Mouse (Mus musculus) thymus, postnatal 0 days (tissue): ENCODE results near the gene Inpp5b. TPM values are rescaled to one million over a fixed set of nuclear protein-coding genes. Genes with fewer than 3 reads are reported as not detected.
A peak's percentile ranks its signal among the peaks of the same experiment; 100 is the strongest.
"Not testable (repeated sequence)": the region's sequence is repeated elsewhere in the genome, so short reads cannot be mapped to it uniquely, and the experiment has no call there.

Experiments
- DNase-seq: peaks from one replicate; pipeline ENCODE4 v3.0.0-alpha.2; 2015; ENCODE audit warnings: low spot score
- polyA plus RNA-seq: library from polyadenylated mRNA; unstranded; fragments of >200 nt; fragmentation: Nextera tagmentation; extraction: Ambion mirVana; gene quantifications from 2 replicates; pipeline ENCODE4 v1.2.1, GENCODE M21; 2015

Gene Inpp5b
- polyA plus RNA-seq, 1 experiment from 2014 or later: 46.8 TPM

GRCm38 (mm10) chr4:124708518-124709477 lies 32.9 kb upstream of the Inpp5b start:
- DNase-seq: peak; percentile 82

DNA sequence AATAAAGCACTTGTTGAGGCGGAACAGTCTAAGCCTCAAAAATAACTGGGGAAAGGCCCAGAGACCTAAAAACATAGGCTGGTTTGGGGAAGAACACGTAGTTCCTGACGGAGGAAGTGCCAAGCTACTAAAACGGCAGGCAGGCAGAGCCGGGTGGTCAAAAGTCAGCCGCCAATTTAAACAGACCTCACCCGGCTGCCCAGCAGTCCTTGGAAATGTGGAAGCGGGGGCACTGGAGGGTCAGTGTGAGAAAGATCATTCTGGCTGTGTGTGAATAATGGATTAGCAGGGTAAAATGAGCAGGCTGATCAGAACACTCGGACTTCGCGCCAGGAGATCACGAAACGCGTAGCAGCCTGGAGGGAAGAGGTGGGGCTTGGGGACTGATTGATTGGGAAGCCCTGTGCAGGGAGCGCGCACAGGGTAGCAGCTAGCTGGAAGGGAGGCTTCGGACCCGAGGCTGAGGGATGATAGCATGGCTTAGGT lies 31.6 kb upstream of the Inpp5b start:
- no peak for DNase-seq

DNA sequence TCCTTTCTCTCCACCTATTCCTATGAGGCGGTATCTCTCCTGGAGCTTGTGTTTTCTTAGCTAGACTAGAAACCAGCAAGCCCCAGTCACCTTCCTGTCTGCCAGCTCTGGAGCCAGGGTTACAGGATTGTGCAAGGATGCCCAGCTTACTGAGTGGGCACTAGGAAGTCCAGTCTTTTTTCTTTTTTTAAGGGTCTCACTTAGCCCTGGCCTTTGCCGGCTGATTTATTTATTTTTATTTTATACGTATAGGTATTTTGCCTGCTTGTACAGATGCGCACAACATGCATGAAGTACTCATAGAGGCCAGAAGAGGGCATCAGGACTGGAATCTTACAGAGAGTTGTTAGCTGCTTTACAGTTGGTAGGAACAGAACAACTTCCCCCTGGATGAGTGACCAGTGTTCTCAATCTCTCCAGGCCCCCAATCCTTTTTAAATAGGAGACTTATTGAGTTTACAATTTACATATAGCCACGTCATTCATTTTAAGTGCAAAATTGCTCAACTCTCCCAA lies 30.8 kb upstream of the Inpp5b start:
- peak; percentile 63 for DNase-seq

DNA sequence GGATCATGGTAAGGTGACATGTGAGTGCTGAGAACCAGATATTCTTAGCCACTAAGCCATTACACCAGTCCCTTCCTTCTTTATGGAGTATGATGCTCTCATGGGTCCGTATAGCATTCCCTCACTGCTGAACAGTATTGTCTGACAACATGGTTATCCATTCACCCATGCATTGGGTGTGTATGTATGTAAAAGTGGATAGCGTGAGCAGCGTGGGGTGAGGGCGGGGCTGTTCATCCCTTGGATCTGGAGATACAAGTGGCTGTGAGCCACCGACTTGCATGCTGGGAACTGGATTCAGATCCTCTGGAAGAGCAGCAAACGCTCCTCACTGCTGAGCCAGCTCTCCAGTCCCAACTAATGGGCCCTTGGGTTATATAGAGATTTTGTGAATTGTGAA lies 29.0 kb upstream of the Inpp5b start:
- DNase-seq: no peak

- DNase-seq: not testable (repeated sequence)
These were observed 27.8 kb upstream of the Inpp5b start for GRCm38 (mm10) chr4:124713850-124714249.

DNA sequence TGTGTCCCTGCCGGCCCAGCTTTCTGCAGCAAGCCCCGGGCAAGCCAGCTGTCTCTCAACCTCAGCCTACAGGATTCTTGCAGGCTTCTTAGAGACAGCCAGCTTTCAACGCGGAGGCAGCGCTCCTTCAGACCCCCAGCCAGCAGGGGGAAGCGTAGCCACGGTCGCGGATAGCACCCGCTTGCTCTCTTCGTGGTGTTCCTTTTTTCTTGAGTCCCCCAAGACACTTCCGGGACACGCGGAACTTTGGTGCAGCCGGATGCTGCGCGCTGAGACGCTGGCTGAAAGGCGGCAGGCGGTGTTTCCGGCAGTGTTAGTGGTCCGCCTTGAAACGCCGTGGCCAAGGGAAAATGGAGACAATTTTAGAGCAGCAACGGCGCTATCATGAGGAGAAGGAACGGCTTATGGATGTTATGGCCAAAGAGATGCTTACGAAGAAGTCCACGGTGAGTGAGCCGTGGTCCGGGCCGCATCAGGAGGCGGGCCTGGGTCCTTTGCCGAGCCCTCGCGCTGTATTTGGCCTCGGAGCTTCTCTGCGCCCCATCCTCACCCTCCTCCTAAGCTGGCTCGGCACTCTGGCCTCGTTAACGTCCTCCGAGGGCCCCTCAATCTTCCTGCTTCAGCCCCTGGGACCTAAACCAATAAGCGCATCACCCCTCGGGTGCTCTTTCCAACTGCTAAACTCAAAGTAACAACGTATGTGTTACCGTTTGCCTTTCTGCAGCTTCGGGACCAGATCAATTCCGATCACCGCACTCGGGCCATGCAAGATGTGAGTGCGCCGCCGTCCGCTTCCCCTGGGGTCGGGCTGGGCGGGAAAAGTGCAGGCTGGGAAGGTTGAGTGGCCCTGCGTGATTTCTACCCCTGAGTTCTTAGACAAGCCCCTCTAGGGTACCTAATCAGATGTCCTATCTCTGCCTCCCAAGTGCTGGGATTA lies 26.8 kb upstream of the Inpp5b start, which contains the start of gene Sf3a3:
Sf3a3 (plus strand) TSS at position 232 of the 937 bp plus-strand sequence.
- peak; percentile 98 for DNase-seq

- DNase-seq: no peak
These were observed 22.5 kb upstream of the Inpp5b start for GRCm38 (mm10) chr4:124719101-124719500.

GRCm38 (mm10) chr4:124726121-124726520 lies 15.5 kb upstream of the Inpp5b start:
- DNase-seq: no peak

DNA sequence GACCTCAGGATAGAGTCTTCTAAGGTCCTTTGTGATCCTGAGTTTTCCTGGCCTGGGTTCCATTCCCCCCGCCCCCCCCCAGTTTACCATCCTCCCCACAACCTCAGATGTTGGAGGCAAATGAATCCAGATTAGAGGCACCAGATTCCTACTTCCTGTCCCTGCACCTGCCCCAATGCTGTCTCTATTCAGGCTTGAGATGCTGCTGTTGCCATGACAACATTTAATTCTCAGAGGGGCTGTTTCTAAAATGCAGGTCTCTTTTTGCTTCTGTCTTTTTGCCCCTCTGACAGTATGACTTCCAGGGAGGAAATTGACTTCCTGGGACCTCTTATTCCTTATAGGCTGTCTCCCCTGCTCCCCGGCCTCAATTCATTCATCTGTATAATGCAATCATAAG lies 4.7 kb upstream of the Inpp5b start:
- no peak for DNase-seq

- DNase-seq: no peak
These were observed 4.2 kb upstream of the Inpp5b start for GRCm38 (mm10) chr4:124737486-124737885.

DNA sequence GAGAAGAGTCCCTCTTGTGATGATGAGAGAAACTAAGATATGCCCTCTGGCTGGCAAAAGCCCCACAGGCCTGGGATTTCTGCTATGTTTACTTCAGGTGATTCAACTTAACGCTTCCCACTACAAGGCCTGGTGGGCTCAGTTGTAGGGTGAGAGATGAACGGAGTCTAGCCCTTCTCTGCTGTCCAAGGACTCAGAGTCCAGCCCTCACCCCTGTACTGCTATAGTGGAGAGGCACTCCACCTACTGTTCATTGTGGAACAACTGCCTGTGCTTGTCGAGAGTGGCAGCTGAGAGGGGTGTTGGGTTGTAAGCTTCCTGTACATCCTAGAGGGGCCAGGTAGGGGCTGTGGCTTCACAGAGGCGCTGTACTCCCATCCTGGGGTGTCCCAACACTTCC lies 3.6 kb upstream of the Inpp5b start:
- peak; percentile 7 for DNase-seq

DNA sequence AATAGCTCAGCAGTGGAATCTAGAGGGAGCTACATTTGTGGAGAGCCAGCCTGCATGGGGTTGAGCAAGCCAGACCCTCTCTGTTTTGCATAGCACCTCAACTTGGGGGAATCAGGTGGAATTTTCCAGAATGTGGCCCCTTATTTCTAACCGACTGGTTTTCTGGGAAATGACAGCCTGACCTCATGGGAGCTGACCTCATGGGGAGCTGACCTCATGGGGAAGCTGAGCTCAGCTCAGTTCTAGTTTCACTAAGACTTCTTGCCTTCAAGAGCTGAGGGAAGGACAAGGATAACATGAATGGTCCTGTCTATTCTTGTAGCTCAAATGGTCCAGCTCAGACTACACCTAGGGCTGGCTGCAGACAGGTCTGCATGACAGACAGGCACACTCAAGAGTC lies 2.9 kb upstream of the Inpp5b start:
- no peak for DNase-seq

- no peak for DNase-seq
These were observed 1.2 kb downstream of the Inpp5b start for GRCm38 (mm10) chr4:124742839-124743238.

DNA sequence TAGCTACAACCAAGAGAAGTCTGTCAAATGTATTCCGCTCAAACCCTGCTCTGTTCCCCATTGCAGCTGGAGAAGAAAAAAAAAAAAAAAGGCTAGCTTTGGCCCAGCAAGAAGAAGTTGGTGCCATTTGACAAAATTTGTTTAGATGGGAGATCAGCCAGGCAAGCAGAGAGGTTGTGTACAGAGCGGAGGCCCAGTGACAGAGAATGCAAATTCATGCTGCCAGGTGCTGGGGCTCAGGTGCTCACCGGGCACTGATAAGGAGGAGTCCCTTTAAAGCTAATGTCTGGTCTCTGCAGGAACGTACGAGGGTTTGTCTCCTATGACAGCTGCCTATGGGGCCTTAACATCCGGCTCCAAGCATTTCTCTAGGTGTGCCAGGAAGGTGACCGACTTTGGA lies 4.9 kb downstream of the Inpp5b start:
- DNase-seq: no peak

GRCm38 (mm10) chr4:124747851-124748250 lies 6.2 kb downstream of the Inpp5b start:
- no peak for DNase-seq

DNA sequence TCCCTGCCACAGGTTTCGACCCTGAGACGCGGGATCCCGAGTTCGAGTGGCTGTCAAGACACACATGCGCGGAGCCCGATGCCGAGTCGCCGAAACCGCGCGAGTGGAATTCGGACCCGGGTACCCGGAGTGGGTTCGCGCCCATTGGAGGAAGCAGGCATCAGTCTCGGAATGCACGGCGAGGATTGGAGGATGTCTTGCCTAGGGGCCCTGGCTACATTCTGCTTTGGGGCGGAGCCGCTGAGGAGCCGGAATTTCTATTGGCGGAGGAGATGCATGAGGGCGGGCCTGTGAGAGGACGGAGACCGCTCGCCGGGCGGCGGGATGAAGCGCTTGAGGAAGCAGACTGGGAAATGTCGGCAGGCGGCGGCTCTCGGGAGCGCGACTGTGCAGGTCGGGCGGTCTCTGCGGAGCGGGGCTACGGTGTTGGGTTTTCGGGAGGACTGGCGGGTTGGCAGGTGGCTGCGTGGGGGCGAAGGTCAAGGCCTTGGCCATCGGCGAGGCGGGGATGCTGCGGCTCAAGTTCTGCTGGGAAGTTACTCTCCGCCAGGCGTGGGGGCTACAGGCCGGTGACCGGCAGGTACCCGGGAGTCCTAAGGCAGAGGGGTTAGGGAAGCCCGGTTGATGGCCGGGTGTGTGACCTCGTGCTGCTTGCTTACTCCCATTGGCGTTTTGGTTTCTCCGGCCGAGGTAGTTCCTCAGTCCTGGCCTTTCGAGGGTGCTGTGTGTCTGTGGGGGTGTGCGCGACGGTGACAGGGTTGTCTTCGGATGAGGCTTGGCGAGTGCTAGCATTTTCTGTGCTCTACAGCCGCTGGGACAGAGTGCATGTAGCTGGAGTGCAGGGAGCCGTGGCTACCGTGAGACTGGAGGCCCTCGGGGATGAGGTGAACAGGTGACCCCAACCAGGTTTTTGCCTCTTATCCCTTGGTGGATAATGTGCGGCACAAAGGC lies 9.9 kb downstream of the Inpp5b start:
- DNase-seq: peak; percentile 97

DNA sequence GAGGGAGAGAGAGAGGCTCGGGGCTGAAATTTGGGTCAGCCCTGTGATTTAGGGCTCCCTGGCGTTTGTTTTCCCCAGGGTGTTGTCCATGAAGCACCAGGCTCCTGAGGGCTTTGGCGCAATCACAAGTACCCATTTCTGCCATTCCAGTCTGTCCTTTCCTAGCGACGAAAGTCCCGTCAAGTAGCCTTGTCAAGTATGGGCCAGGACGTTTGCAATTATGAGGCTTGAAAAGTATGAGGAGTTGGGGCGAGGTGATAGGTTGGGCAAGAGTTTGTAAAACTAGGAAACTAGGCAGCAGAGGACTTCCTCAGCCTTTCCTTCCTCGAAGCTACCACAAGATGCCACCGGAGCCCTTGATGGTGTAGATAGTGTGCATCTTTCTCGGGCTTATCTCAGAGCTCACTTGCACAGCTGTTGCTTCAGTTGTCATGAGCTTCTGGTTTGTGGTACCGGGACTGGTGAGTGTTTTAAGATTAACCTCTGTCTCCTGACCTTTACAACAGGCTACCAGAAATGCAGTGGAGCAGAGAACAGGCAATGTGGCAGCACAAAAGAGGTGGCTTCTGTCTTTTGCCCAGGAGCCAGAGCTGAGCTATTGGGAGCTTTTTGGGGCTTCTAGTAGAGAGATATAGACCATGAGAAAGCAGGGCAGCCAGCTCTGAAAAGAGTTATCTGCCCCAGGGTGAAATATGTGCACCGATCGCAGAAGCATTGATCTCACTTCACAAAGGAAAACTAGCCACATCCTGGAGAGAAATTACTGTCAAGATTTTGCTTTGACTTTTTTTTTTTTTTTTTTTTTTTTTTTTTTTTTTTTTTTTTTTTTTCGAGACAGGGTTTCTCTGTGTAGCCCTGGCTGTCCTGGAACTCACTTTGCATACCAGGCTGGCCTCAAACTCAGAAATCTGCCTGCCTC lies 10.9 kb downstream of the Inpp5b start:
- peak; percentile 71 for DNase-seq

- no peak for DNase-seq
These were observed 13.9 kb downstream of the Inpp5b start for GRCm38 (mm10) chr4:124755526-124755925.

- DNase-seq: no peak
These were observed 17.7 kb downstream of the Inpp5b start for GRCm38 (mm10) chr4:124759305-124759811.
